Comparison of ENCODE assay signal across 34 mouse cellular contexts in genomic region chr15:78438973-78439372, GRCm38 (mm10). TPM values are rescaled to one million over a fixed set of nuclear protein-coding genes. Genes with fewer than 3 reads are reported as not detected.
"Had no signal": no experiment of that assay in that cellular context is flagged by ENCODE, and none has a peak within 500 bp of the region (broad histone marks: within the 10 kb centered on the region; RNA-seq: fewer than 3 reads in every experiment).

No protein-coding gene starts in this region.

- H3K9me3 ChIP-seq: heart, embryonic 13.5 days; heart, embryonic 15.5 days; hindbrain, embryonic 13.5 days; hindbrain, embryonic 15.5 days; kidney, embryonic 15.5 days; limb, embryonic 13.5 days; limb, embryonic 15.5 days; liver, embryonic 12.5 days had no signal

- H3K36me3 ChIP-seq: liver, embryonic 12.5 days had no signal

- H3K27me3 ChIP-seq: hindbrain, embryonic 15.5 days; kidney, embryonic 15.5 days had no signal

- H3K27ac ChIP-seq: heart, adult 2 months; heart, embryonic 13.5 days; heart, embryonic 15.5 days; hindbrain, embryonic 15.5 days; hindbrain, postnatal 0 days; kidney, embryonic 15.5 days; kidney, postnatal 0 days; limb, embryonic 13.5 days; limb, embryonic 15.5 days; liver, embryonic 12.5 days; liver, embryonic 14.5 days had no signal

- DNase-seq: gastrocnemius, postnatal 14 days; gastrocnemius, postnatal 36 days; heart, adult 11 months; heart, postnatal 14 days; heart, postnatal 36 days; kidney, adult 11 months; kidney, adult 2 months; kidney, adult 9 months; kidney, postnatal 14 days; kidney, postnatal 36 days; layer of hippocampus, postnatal 36 days; left cerebral cortex, postnatal 4 days had no signal

- H3K4me3 ChIP-seq: heart, adult 2 months; heart, embryonic 13.5 days; heart, embryonic 15.5 days; hindbrain, embryonic 13.5 days; hindbrain, embryonic 15.5 days; kidney, embryonic 15.5 days; limb, embryonic 13.5 days; limb, embryonic 15.5 days; liver, embryonic 12.5 days had no signal

RNA-seq across cellular contexts. Expression of gene Tmprss6, which starts 29.5 kb away (rescaled TPM):
- total RNA-seq: gastrocnemius, postnatal 14 days; gastrocnemius, postnatal 36 days; heart, adult 2 months; heart, postnatal 14 days; heart, postnatal 36 days; hematopoietic stem cell, adult 5-6 weeks; layer of hippocampus, postnatal 14 days; left cerebral cortex, postnatal 10 days; left cerebral cortex, postnatal 4 days had no signal

RNA-seq across cellular contexts. Expression of gene Tex33, which starts 43.3 kb away (rescaled TPM):
- total RNA-seq: gastrocnemius, adult 18-20 months; gastrocnemius, adult 8-10 months; gastrocnemius, postnatal 14 days; gastrocnemius, postnatal 36 days; heart, adult 2 months; heart, postnatal 14 days; heart, postnatal 36 days; hematopoietic stem cell, adult 5-6 weeks; hindbrain, postnatal 0 days; layer of hippocampus, adult 18-20 months; layer of hippocampus, adult 8-10 months; layer of hippocampus, postnatal 36 days; left cerebral cortex, adult 18-20 months; left cerebral cortex, postnatal 25 days; left cerebral cortex, postnatal 4 days; liver, adult 2 months had no signal
